Mouse (Mus musculus): ENCODE measurements around the gene Ubd.
"Not testable (repeated sequence)": the region's sequence is repeated elsewhere in the genome, so short reads cannot be mapped to it uniquely, and the experiment has no call there.

The Ubd gene

DNA sequence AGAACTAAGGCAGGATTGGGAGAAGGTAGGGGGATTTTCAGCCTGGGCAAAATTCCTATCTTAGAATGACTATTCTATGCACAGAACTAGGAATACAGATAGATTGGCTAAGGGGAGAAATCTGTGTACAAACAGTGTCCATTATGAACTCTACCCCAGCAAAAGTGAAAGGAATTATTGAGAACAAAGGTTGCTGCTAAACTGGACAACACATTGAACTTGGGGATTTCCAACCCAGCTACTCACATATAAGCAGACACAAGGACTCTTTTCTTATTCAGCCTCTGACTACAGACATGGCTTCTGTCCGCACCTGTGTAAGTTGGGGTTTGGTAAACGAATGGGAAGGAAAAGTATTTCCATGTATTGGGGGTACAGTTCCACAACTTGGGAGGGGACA lies at the start of gene Ubd:
Gene Ubd (plus strand): TSS at position 237 of the 400 bp plus-strand sequence.
- POLR2A ChIA-PET = interaction anchor here in 2 of 4 experiments (0.6 to 13.4 kb wide), 6 partner anchors 110 to 221 kb away, joined by 3 to 174 read pairs (median 4); no protein-coding TSS in a partner anchor
- CTCF ChIA-PET = interaction anchor here in 1 of 4 experiments (0.5 kb wide), 1 partner anchor 110 kb away, joined by 4 read pairs; no protein-coding TSS in a partner anchor

DNA sequence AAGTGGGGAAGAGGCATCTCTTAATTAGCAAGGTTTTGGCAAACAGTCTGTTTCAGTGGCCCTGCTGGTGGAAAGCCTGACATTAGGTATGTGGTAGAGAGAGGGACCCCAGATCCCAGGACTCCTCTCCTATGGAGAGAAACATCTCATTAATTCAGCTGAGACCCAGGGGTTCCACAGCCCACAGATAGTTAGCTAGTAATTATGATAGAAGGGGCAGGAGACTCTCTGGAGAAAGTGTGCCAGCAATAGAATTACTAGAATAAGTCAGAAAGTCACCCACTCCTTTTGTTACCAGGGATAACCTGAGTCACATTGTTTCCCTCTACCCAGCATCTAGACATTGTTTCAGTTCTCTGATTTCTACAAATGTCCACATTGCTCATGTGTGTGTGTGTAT lies 32.3 kb upstream of the Ubd start, which contains the start of gene Olfr93:
Gene Olfr93 (minus strand): TSS at position 101 of the 400 bp plus-strand sequence.
- POLR2A ChIA-PET = interaction anchor here in 1 of 4 experiments (1.2 kb wide), 1 partner anchor 94 kb away, joined by 3 read pairs; no protein-coding TSS in a partner anchor
- CTCF ChIA-PET = no interaction called here

DNA sequence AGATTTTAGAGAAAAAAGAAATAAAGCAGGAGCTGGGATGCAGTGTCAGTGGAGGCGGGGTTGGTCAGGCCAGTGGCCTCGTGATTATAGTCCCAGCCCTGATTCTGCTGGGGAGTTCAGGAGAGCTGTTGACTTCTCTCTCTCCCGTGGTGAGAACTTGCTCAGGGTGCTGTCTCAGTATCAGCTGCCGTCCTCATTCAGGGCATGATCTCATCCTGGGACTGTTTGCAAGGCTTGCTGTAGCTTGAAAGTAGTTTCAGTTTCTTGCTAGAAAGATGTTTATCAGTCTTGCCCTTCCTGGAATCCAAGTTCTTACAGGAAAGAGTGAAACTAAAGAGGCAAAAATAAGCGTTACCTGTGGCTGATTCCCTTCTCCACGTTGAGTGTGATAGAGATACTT lies 8.2 kb upstream of the Ubd start:
- ChIA-PET CTCF (no interaction called here), POLR2A (interaction anchor here in 1 of 4 experiments (0.9 kb wide), 1 partner anchor 12 kb away, joined by 5 read pairs; no protein-coding TSS in a partner anchor)

DNA sequence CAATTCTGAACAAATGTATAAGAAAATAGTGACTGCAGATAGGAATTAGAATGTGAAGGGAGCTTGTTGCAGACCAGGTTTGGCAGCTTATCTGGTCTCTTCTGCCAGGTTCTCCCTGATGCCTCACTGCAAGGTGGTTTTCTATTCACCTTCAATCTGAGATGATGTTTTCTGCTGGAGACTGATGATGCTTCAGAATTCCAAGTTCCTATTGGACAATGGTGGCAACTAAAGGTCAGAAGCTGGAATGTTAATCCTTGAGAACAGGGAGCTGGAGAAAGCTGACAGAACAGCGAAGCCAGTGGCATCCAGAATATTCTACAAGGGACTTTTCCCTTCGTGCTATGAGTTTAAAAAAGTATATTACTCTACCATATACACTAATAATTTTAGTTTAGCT lies 3.0 kb upstream of the Ubd start:
- CTCF ChIA-PET = interaction anchor here in 2 of 4 experiments (0.6 to 1.7 kb wide), 8 partner anchors 28 to 1322 kb away, joined by 3 to 5 read pairs (median 4); no protein-coding TSS in a partner anchor
- POLR2A ChIA-PET = interaction anchor here in 3 of 4 experiments (0.6 to 4.1 kb wide), 28 partner anchors 9 to 831 kb away, joined by 3 to 31 read pairs (median 4); partner anchors contain the start of genes 2410137M14Rik (in 1 of the 3) and Trim15 (in 1 of the 3)

DNA sequence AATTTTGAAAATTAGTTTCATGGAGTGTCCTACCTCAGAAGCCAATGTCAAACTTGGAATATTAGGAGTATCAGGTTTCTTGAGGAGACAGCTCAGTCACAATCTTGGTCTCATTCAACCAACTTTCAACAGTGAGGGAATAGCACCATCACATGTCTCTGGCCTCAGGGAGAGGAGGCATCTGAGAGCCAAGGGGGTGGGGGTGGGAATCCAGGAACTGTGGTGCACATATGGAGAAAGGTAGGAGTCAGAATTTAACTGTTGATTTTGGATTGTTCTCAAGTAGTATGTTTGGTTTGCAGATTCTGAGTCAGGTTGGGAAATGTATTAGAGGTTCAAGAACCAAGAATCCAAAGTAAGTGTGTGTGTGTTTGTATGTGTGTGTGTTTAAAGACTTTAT lies 660 bp upstream of the Ubd start:
- ChIA-PET POLR2A (interaction anchor here in 2 of 4 experiments (0.6 to 13.4 kb wide), 6 partner anchors 13 to 220 kb away, joined by 3 to 174 read pairs (median 4); no protein-coding TSS in a partner anchor), CTCF (interaction anchor here in 1 of 4 experiments (0.9 kb wide), 1 partner anchor 108 kb away, joined by 3 read pairs; no protein-coding TSS in a partner anchor)

DNA sequence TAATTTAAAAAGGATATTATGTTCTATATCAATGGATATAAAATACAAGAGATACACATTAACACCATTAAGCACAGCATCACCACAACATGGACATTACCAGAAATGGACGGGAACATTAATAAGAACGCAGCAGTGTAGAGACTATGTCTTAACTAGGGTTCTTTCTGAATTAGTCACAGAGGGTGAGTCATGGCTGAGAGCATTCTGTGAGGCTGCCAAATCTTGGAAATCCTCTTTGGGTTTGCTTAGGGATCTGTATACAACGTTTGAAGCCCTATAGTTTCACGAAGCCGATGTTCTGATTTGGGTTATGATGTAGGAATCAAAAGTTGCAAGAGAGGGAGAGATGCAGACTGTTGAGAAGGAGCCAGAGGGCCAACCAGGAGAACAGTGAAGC lies 1.1 kb downstream of the Ubd start:
- CTCF ChIA-PET = interaction anchor here in 2 of 4 experiments (0.6 to 1.0 kb wide), 2 partner anchors 111 kb away, joined by 3 to 7 read pairs; no protein-coding TSS in a partner anchor

DNA sequence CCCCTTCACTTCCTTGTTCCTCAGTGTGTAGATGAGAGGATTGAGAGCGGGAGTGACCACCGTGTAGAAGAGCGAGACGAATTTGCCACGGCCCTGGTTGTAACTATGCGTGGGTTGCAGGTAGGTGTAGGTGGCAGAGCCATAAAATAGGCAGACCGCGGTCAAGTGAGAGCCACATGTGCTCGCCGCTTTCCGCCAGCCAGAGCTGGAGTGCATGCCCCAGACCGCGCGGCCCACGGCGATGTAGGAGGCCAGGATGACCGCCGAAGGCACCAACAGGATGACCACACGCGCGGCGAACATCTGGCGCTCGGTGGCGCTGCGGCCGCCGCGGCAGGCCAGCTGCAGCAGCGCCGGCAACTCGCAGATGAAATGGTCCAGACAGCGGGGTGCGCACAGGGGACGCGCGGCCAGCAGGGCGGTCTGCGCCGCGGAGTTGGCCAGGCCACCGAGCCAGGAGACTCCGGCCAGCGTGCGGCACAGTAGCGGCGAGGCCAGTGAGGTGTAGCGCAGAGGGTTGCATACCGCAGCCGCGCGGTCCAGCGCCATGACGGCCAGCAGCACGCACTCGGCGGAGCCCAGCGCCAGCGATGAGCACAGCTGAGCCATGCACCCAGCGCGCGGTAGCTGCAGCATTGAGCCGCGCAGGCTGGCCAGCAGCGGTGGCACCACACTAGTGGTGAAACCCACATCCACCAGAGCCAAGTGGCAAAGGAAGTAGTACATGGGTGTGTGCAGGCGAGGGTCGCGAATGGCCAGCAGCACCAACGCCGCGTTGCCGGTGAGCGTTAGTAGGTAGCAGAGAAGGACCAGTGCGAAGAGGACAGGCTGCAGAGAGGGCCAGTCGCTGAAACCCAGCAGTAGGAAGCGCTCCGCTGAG lies 3.4 kb downstream of the Ubd start:
- POLR2A ChIA-PET = interaction anchor here (0.6 to 13.4 kb wide), 32 partner anchors 9 to 364 kb away, joined by 3 to 174 read pairs (median 4); partner anchors contain the start of gene Trim26 (in 2 of the 4)
- CTCF ChIA-PET = interaction anchor here (0.6 to 2.5 kb wide), 12 partner anchors 14 to 360 kb away, joined by 3 to 22 read pairs (median 4); partner anchors contain the start of gene Trim26 (in 1 of the 4)

More for the DNA sequence above, 1.1 kb downstream of the Ubd start:
- POLR2A ChIA-PET = interaction anchor here in 3 of 4 experiments (0.8 to 13.4 kb wide), 10 partner anchors 111 to 352 kb away, joined by 3 to 174 read pairs (median 4); no protein-coding TSS in a partner anchor

DNA sequence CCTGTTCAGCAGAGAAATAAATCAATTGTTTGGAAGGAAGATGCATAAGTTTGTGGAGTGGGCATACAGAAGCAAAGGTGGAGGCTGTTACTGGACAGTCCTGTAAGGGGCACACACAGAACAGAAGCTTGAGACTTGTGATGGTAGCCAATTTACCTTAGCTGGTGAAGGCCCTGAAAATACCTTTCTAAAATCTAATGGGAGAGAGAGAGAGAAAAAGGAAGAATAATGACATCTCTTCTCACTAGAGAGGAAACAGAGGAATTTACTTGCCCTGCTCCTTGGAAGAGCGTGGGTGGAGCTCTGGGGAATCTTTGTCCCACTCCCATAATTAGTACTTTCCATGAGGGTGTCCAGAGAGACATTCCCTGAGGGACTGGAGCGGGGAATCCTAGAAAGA lies 7.2 kb downstream of the Ubd start, which contains the start of gene Olfr94:
Gene Olfr94 (minus strand): TSS at position 101 of the 400 bp plus-strand sequence.
- ChIA-PET CTCF (interaction anchor here in 2 of 4 experiments (0.6 to 1.5 kb wide), 2 partner anchors 22 to 117 kb away, joined by 3 to 4 read pairs; no protein-coding TSS in a partner anchor), POLR2A (interaction anchor here in 3 of 4 experiments (0.5 to 13.4 kb wide), 4 partner anchors 11 to 121 kb away, joined by 4 to 174 read pairs (median 5); no protein-coding TSS in a partner anchor)

DNA sequence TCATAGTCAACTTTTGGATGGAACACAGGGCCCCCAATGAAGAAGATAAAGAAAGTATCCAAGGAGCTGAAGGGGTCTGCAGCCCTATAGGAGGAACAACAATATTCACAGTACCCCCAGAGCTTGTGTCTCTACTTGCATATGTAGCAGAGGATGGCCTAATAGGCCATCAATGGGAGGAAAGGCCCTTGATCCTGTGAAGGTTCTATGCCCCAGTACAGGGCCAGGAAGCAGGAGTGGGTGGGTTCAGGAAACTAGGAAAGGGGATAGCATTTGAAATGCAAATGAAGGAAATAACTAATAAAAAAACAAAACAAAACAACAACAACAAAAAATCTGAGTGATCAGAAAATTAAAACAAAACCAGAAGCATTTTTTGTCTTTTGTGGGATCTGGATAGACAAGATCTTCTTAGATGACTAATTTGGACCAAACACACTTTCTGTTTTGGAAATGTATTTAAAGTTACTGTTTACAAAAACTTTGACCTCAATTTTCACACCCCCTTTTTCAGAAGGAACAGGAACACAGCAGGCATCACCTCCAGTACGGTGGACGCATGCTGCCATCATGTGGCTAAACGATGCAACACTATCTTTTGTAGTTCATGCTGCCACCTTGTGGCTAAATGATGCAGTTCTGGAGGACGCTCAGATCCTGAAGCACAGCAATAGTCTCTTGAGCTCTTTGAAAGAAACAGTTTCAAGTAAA lies 9.7 kb downstream of the Ubd start:
- CTCF ChIA-PET = interaction anchor here (0.5 to 3.6 kb wide), 73 partner anchors 8 to 1714 kb away, joined by 3 to 57 read pairs (median 4); partner anchors contain the start of genes Gabbr1 (in 2 of the 4), Trim26 (in 2 of the 4), Olfr95 (in 1 of the 4) and Trim15 (in 1 of the 4)
- POLR2A ChIA-PET = interaction anchor here (0.5 to 13.4 kb wide), 18 partner anchors 11 to 936 kb away, joined by 3 to 174 read pairs (median 4); partner anchors contain the start of genes Trim26 (in 2 of the 4) and Trim15 (in 1 of the 4)

DNA sequence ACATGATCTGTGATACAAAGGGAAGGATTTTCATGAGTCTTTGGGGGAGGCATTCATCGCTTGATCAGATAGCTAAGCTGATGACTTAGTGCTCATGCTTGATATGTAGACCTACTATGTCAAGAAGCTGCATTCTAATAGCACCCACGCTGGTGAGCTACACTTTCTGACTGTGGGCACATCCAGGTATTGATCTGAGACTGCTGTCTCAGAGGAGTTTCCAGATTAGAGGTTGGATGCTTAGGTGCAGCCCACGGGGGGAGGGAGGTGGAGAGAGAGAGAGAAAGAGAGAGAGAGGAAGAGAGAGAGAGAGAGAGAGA lies 10.2 kb downstream of the Ubd start:
- ChIA-PET POLR2A (interaction anchor here (0.5 to 13.4 kb wide), 18 partner anchors 11 to 935 kb away, joined by 3 to 174 read pairs (median 4); partner anchors contain the start of genes Trim26 (in 2 of the 4) and Trim15 (in 1 of the 4)), CTCF (interaction anchor here (0.5 to 3.6 kb wide), 71 partner anchors 8 to 1715 kb away, joined by 3 to 57 read pairs (median 4); partner anchors contain the start of genes Gabbr1 (in 2 of the 4), Trim26 (in 2 of the 4), Olfr95 (in 1 of the 4) and Trim15 (in 1 of the 4))

DNA sequence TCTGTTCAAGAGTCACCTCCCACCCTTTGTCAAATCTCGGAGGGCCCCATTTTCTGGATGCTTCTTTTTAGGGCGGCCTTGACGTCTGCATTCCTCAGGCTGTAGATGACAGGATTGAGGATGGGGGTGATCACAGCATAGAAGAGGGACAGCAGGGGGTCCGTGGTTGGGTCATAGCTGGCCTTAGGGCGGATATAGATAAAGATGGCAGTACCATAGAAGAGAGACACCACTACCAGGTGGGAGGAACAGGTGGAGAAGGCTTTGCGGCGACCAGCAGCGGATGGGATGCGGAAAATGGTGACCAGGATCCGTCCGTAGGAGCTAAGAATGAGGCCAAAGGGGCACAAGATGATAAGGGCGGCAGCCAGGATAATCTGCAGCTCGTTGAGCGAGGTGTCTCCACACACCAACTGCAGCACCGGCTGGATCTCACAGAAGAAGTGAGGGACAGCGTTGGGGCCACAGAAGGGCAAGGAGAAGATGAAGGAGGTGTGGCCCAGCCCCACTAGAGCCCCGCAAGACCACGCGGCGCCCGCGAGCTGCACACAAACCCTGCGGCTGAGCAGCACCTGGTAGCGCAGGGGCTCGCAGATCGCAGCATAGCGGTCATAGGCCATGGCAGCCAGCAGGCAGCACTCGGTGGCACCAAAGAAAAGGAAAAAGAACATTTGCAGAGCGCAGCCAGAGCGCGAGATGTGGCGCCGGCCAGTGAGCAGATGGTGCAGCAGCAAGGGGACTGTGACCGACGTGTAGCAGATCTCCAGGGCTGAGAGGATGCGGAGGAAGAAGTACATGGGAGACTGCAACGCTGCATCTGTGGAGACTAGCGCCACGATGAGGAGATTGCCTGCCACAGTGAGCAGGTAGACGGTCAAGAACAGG lies 17.4 kb downstream of the Ubd start:
- POLR2A ChIA-PET = interaction anchor here in 2 of 4 experiments (0.7 to 1.3 kb wide), 4 partner anchors 13 to 351 kb away, joined by 3 to 7 read pairs (median 4); no protein-coding TSS in a partner anchor
- CTCF ChIA-PET = interaction anchor here (0.5 to 1.3 kb wide), 12 partner anchors 13 to 856 kb away, joined by 3 to 7 read pairs (median 3); no protein-coding TSS in a partner anchor

DNA sequence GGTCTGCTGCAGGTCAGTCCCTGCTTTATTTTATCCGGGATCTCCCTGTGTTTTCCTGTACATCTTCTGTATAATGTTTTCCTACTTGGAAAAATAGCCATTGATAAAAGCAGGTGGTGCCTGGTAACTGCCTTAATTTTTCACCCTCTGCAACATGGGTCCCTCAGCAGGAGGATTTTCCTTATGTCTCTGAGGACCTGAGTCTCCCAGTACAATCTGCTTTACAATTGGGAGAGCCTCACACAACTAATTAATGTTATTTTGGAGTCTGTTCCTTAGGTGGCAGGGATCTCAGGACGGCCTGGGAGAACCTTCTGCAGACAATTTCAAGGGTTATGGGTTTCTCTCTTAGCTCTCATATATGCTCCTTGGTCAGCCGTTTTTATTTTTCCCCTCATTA lies 19.3 kb downstream of the Ubd start, which contains the start of gene Olfr95:
Gene Olfr95 (minus strand): TSS at position 101 of the 400 bp plus-strand sequence.
- POLR2A ChIA-PET = no interaction called here

DNA sequence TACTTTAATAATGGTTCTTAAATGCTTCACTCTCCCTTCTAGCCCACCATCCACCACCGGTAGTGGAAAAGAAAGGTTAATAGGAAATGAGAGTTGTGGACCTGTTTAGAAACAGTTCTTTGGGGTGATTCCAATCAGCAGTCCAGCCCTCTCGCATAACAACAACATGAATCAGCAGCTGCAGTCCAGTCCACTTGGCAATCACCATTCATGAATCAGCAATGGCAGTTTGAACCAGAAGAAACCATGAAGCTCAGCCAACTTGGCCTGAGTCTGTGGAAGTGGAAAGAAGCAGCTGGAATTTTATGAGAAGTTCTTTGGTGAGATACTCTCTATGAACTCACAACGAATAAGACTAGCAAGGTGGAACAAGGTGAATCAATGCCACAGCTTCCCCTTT lies 24.8 kb downstream of the Ubd start:
- POLR2A ChIA-PET = no interaction called here
- CTCF ChIA-PET = interaction anchor here in 1 of 4 experiments (1.1 kb wide), 1 partner anchor 13 kb away, joined by 3 read pairs; no protein-coding TSS in a partner anchor

More for the DNA sequence above, 19.3 kb downstream of the Ubd start, which contains the start of gene Olfr95:
- CTCF ChIA-PET = interaction anchor here in 2 of 4 experiments (0.5 to 1.2 kb wide), 2 partner anchors 9 to 10 kb away, joined by 3 read pairs; no protein-coding TSS in a partner anchor

DNA sequence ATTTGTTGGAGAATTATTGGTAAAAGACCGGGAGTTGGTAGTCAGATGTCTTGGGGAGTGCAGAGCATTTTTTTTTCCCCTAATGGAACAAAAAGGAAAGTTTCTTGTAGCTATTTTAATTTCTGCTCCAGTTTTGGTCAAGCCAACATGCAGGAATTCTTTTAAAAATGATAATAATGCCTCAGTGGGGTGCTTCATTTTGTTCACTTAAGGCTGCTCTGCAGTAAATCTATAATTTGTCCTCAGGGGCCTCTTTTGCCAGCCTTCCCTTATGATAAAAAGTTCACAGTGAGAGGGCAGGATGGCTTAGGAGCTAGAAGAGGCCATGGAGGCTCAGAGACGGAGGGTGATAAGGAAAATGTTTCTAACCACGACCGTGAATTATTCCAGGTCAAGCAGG lies 26.2 kb downstream of the Ubd start, which contains the start of gene Olfr96:
Gene Olfr96 (plus strand): TSS at position 301 of the 400 bp plus-strand sequence.
- POLR2A ChIA-PET = no interaction called here
- CTCF ChIA-PET = interaction anchor here in 1 of 4 experiments (0.6 kb wide), 1 partner anchor 214 kb away, joined by 3 read pairs; no protein-coding TSS in a partner anchor

DNA sequence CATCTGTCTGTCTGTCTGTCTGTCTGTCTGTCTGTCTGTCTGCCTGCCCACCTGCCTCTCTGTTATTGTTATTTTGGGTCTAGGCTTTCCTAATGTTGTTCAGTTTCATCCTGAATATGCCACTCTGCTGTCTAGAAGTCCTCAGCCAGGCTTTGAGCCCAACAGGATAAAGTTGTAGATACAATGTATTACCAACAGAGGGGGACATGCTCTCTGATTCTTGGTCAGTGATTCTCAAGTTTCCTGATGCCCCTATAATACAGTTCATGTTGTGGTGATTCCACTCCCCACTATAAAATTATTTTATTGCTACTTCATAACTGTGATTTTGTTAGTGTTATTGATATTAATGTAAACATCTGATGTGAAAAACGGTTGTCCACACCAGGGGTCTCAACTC lies 28.2 kb downstream of the Ubd start:
- ChIA-PET CTCF (no interaction called here), POLR2A (no interaction called here)

DNA sequence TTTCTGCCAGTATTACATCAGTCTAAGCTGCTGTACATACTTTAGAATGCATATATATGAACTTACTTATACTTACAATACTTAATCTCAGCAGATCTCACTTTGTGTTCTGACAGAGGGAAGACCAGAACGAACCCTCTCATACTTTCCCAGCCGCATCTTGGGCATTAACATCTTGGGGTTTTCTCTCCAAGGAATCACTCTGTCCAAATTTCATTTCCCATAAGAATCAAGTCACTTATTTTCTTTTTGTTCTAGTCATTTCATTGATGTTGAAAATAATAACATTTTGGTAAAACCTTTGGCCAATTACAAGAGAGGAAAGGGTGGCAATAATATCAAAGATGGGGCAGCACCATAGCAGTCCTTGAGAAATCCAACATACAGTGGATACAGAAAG lies 43.5 kb downstream of the Ubd start, which contains the start of gene Olfr97:
Gene Olfr97 (minus strand): TSS at position 101 of the 400 bp plus-strand sequence.
- POLR2A ChIA-PET, CTCF ChIA-PET: not testable (repeated sequence)
